Mouse (Mus musculus) hindbrain, embryonic 14.5 days (tissue): Measurements from ENCODE around the gene Rfx3. TPM values are rescaled to one million over a fixed set of nuclear protein-coding genes. Genes with fewer than 3 reads are reported as not detected.

Experiments
- ATAC-seq: fragments of 200-750 bp; cut with Nextera tagmentation; 2 replicates; pipeline ENCODE4 v1.8.0; 2017; ENCODE audit warnings: moderate number of reproducible peaks, mild to moderate bottlenecking, moderate TSS enrichment, moderate library complexity; ENCODE audit not compliant: low FRiP score
- DNase-seq: peaks from one replicate; pipeline ENCODE4 v3.0.0-alpha.2; 2015; ENCODE audit warnings: low spot score
- H3K27ac ChIP-seq: fragments of 300-500 bp; sonication (generic); 2 replicates; pipeline ENCODE4 v1.5.1; 2014; ENCODE audit warnings: mild to moderate bottlenecking, moderate library complexity
- H3K27me3 ChIP-seq: fragments of 300-500 bp; sonication (generic); 2 replicates; pipeline ENCODE4 v1.6.1; 2014; ENCODE audit warnings: mild to moderate bottlenecking, low read length, mixed read lengths; ENCODE audit not compliant: control insufficient read depth, insufficient read depth
- H3K36me3 ChIP-seq: fragments of 300-500 bp; sonication (generic); replicated peaks from 2 replicates; pipeline ENCODE4 v1.6.1; 2014; ENCODE audit not compliant: control insufficient read depth, insufficient read depth
- H3K4me1 ChIP-seq: fragments of 300-500 bp; sonication (generic); replicated peaks from 2 replicates; pipeline ENCODE4 v1.6.1; 2014; ENCODE audit warnings: antibody characterized with exemption, low read length, mixed read lengths; ENCODE audit not compliant: control insufficient read depth, insufficient read depth
- H3K4me2 ChIP-seq: fragments of 300-500 bp; sonication (generic); replicated peaks from 2 replicates; pipeline ENCODE4 v1.6.1; 2014; ENCODE audit warnings: mild to moderate bottlenecking, moderate library complexity
- H3K4me3 ChIP-seq: fragments of 300-500 bp; sonication (generic); replicated peaks from 2 replicates; pipeline ENCODE4 v1.5.1; 2014; ENCODE audit warnings: mild to moderate bottlenecking, low read length
- H3K9ac ChIP-seq: fragments of 300-500 bp; sonication (generic); 2 replicates; pipeline ENCODE4 v1.6.1; 2014
- H3K9me3 ChIP-seq: fragments of 300-500 bp; sonication (generic); 2 replicates; pipeline ENCODE4 v1.6.1; 2016; ENCODE audit warnings: low read length; ENCODE audit not compliant: control insufficient read depth
- WGBS: fragments of 180-500 bp; shearing (Covaris S2); extraction: QIAGEN DNeasy Blood & Tissue Kit; methylation state at CpG from one replicate; pipeline ENCODE4 v1.1.7; 2014; 5-methylcytosine and 5-hydroxymethylcytosine counted together
- polyA plus RNA-seq: library from polyadenylated mRNA; unstranded; fragments of >200 nt; fragmentation: Nextera tagmentation; extraction: Ambion mirVana; gene quantifications from 2 replicates; pipeline ENCODE4 v1.2.1, GENCODE M21; 2014

Rfx3 gene
- polyA plus RNA-seq, 1 experiment from 2014 or later = 27.1 TPM

DNA sequence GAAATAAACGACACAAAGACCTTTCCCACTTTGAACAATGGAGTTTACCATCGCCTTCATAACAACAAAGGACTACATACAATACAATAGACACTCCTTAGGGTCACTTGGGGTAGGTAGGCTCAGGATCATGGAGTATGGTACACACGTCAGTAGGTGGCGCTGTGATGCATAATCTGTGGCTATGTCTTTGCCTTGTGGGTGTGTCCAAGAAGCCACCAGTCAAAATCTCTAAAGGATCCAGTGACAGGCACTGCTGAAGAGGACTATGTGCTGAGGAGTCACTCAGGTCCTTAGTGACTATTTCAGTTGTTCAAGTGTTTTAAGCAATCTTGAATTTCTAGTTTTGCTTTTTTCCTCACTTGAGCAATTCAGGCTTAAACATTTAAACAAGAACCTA lies 230.9 kb downstream of the Rfx3 start:
- ATAC-seq (no peak), DNase-seq (no peak)
- Histone ChIP-seq H3K4me2 (no peak overlapping the region), H3K4me1 (no peaks in the 10 kb centered on the region), H3K4me3 (no peak overlapping the region), H3K9me3 (no peaks in the 10 kb centered on the region), H3K9ac (no peak overlapping the region), H3K27me3 (no peaks in the 10 kb centered on the region), H3K36me3 (peaks cover 22% of the 10 kb centered on the region), H3K27ac (no peak overlapping the region)
- WGBS = 55% methylated on average over 4 of the region's 4 CpGs

DNA sequence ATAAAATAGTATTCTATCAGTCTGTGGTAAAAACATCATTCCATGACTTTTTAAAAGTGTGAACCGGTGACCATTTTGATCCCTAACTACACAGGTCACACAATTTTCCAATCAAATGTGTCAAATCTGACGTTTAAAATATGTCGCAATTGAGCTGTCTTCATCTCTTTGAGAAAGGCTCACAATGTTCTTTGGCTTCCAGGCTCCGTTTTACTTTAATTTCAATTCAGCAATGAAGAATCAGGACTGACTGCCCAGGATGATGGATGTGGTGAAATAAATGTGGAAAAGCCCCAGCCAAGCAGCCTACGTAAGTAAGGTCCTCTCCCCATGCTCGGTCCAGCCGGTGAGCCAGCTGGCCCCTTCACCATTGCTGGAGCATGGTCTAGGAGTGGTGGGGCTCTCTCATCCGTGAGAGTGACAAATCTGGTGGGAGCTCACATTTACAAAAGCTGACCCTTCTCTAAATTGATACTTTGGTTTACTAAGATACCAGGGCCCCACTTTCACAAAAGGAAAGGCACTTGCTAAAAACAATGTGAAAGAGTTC lies 240.2 kb downstream of the Rfx3 start:
- H3K27ac ChIP-seq = no peak overlapping the region
- ATAC-seq (no peak), DNase-seq (no peak)
- 68% methylated on average over 8 of the region's 8 CpGs for WGBS
- H3K36me3 ChIP-seq = peaks cover 29% of the 10 kb centered on the region
- H3K4me3 ChIP-seq = no peak overlapping the region
- no peak overlapping the region for H3K9ac ChIP-seq
- no peaks in the 10 kb centered on the region for H3K9me3 ChIP-seq
- no peaks in the 10 kb centered on the region for H3K27me3 ChIP-seq
- H3K4me2 ChIP-seq = no peak overlapping the region
- H3K4me1 ChIP-seq = no peaks in the 10 kb centered on the region

DNA sequence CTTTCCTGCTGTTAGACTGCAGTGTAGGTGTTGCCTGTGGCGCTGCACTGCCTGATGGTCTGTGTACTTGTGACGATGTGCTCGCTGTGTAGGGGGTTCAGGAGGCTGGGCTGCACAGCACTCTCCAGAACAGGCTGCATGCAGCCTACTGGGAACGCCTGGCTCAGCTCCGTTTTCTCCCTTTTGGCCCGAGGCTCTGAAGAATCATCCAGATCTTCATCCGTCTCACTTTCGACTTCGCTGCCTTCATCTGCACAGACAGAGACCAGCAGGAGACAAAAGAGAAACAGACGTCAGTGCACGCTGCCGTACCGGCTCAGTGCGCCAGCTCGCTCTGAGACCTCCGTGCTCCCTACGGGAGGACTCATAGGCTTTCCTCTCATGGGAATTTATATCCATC lies 242.5 kb downstream of the Rfx3 start:
- Histone ChIP-seq H3K36me3 (peaks cover 41% of the 10 kb centered on the region), H3K4me2 (peak overlapping the region; percentile 21), H3K9me3 (no peaks in the 10 kb centered on the region), H3K4me3 (no peak overlapping the region), H3K27ac (peak overlapping the region; percentile 66), H3K9ac (no peak overlapping the region), H3K27me3 (no peaks in the 10 kb centered on the region), H3K4me1 (no peaks in the 10 kb centered on the region)
- WGBS = 65% methylated on average over 17 of the region's 17 CpGs
- DNase-seq = peak; percentile 41
- peak; percentile 80; the same call in 1 of the 2 replicates for ATAC-seq

DNA sequence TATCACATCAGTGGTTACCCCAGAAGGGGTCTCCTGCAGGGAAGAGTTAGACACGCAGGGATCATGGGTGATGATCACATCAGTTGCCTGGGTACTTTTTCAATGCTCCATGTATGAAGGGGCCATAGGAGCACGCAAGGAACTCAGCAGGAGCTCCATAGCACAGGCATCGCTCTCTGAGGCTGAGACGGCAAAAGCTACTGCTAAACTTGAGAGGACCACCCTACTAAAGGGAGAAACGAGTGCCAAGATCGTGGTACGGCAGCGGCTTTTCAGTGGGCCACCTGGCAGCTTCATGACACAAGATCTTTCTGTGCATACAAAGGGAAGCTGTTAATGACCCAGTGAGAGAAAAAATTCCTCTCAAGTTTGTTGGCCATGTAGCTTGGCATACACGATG lies 250.7 kb downstream of the Rfx3 start:
- H3K4me3 ChIP-seq = no peak overlapping the region
- no peak for ATAC-seq
- no peak overlapping the region for H3K4me2 ChIP-seq
- H3K9ac ChIP-seq = no peak overlapping the region
- H3K36me3 ChIP-seq = peaks cover 16% of the 10 kb centered on the region; the same call in 1 of the 2 replicates
- no peak overlapping the region for H3K27ac ChIP-seq
- no peaks in the 10 kb centered on the region for H3K4me1 ChIP-seq
- no peak for DNase-seq
- 86% methylated on average over 9 of the region's 9 CpGs for WGBS
- H3K27me3 ChIP-seq = no peaks in the 10 kb centered on the region
- H3K9me3 ChIP-seq = no peaks in the 10 kb centered on the region

DNA sequence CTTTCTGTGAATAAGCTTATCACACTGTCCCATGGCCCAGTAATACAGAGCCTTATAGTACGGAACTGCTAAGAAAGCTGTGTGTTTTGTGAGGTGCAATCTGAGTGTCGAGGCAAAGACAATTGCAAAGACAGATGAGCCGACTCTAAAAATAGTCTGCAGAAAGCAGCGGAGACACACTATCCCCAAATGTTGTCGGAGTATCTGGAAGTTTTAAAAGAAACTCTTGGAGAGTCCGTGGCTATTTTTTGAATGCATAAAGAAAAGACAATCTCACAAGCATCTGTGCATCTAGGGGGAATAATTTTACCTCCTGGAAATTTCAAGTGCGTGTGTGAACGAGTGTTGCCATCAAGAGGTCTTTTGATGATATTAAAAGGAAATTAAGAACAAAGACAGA lies 251.6 kb downstream of the Rfx3 start:
- ATAC-seq = no peak
- H3K27ac ChIP-seq = no peak overlapping the region
- no peak overlapping the region for H3K4me3 ChIP-seq
- no peak overlapping the region for H3K9ac ChIP-seq
- no peak for DNase-seq
- WGBS = 82% methylated on average over 8 of the region's 8 CpGs
- H3K9me3 ChIP-seq = no peaks in the 10 kb centered on the region
- H3K27me3 ChIP-seq = no peaks in the 10 kb centered on the region
- H3K4me2 ChIP-seq = no peak overlapping the region
- H3K36me3 ChIP-seq = peaks cover 8% of the 10 kb centered on the region; the same call in 1 of the 2 replicates
- H3K4me1 ChIP-seq = no peaks in the 10 kb centered on the region

DNA sequence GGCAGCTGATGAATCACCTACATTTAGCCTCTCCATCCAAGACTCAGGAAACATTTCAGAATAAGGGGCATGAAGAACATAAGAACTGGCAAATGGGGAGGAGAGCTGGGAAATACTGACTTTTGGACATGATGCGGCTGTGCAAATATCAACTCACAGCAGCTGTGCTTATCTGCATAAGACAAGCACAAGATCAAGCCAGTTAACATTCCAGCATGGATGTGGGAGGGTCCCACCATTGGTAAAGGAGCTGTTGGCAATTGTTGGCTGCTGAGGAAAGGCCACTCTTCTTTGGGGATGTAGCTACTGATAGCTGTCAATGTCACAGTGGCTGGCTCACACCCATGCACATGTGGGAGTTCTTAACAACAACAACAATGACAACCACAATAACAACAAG lies 263.7 kb downstream of the Rfx3 start:
- H3K4me1 ChIP-seq = no peaks in the 10 kb centered on the region
- DNase-seq (no peak), ATAC-seq (no peak)
- H3K4me3 ChIP-seq = no peak overlapping the region
- H3K9ac ChIP-seq = no peak overlapping the region
- H3K9me3 ChIP-seq = no peaks in the 10 kb centered on the region
- no peak overlapping the region for H3K27ac ChIP-seq
- no peaks in the 10 kb centered on the region for H3K27me3 ChIP-seq
- WGBS = 96% methylated on average over 1 of the region's 1 CpGs
- no peaks in the 10 kb centered on the region for H3K36me3 ChIP-seq
- H3K4me2 ChIP-seq = no peak overlapping the region

DNA sequence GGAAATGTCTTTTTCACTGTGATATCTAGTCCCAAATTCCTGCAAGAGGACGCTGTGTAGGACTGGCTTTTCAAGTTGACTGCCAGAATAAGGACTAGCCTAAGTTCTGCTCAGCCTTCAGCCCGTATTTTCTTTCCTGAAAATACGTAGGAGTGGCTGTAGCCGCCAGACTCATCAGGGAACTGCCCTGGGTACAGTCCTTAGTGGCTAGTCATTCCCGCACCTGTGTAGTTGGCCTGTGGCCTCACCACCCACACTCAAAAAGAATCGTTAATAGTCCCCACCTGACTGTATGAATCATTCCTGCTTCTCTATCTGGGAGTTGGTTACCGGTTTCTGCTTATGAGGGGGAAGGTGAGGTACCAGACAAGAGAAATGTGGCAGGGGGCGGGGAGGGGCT lies 272.1 kb downstream of the Rfx3 start:
- no peak for ATAC-seq
- Histone ChIP-seq H3K4me3 (no peak overlapping the region), H3K9ac (no peak overlapping the region), H3K4me1 (no peaks in the 10 kb centered on the region), H3K27ac (no peak overlapping the region), H3K9me3 (no peaks in the 10 kb centered on the region), H3K36me3 (no peaks in the 10 kb centered on the region), H3K4me2 (no peak overlapping the region), H3K27me3 (no peaks in the 10 kb centered on the region)
- WGBS = 78% methylated on average over 8 of the region's 8 CpGs
- no peak for DNase-seq

DNA sequence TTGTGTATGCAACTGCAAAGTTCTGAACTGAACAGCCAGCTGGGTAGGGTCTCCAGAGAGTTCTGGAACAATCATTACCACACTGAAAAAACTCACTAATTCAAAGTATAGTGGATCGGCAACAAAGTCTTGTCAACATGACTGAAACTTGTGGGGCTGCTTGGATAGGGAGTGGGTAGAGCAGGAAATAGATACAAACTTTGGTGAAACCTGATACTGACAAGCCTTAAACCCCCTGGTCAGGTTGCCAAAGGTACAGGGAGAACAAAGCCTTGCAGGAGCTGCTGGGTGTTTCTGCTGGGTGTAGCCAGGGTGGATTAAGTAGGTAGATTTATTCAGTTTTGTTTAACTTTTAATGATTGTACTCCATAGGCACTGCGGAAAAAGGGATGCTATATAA lies 274.4 kb downstream of the Rfx3 start:
- ATAC-seq (no peak), DNase-seq (no peak)
- no peak overlapping the region for H3K4me2 ChIP-seq
- no peak overlapping the region for H3K4me3 ChIP-seq
- WGBS = 92% methylated on average over 2 of the region's 2 CpGs
- no peak overlapping the region for H3K9ac ChIP-seq
- H3K4me1 ChIP-seq = no peaks in the 10 kb centered on the region
- H3K9me3 ChIP-seq = no peaks in the 10 kb centered on the region
- H3K27me3 ChIP-seq = no peaks in the 10 kb centered on the region
- H3K27ac ChIP-seq = no peak overlapping the region
- no peaks in the 10 kb centered on the region for H3K36me3 ChIP-seq

DNA sequence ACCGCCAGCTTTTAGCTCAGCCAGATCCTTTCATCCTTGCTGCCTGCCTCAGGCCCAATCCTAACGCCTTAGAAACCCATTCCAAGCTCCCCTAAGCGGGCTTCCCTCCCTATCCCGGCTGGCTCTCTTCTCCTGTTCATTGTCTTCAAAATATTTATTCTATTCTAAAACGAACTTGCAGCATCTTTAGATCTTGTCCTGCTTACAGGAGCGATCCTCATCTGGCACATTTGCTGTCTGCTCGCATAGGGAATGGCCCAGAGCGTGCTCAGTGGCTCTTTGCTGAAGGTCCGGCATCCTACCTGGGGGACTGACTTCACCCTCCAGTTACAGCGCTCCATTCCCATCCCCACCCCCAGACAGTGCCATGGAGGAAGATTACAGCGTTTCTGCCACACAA lies 292.0 kb downstream of the Rfx3 start:
- Histone ChIP-seq H3K4me1 (no peaks in the 10 kb centered on the region), H3K36me3 (no peaks in the 10 kb centered on the region), H3K9me3 (no peaks in the 10 kb centered on the region), H3K9ac (no peak overlapping the region), H3K4me3 (no peak overlapping the region), H3K27ac (no peak overlapping the region), H3K27me3 (no peaks in the 10 kb centered on the region), H3K4me2 (no peak overlapping the region)
- DNase-seq (no peak), ATAC-seq (no peak)
- 74% methylated on average over 11 of the region's 11 CpGs for WGBS

DNA sequence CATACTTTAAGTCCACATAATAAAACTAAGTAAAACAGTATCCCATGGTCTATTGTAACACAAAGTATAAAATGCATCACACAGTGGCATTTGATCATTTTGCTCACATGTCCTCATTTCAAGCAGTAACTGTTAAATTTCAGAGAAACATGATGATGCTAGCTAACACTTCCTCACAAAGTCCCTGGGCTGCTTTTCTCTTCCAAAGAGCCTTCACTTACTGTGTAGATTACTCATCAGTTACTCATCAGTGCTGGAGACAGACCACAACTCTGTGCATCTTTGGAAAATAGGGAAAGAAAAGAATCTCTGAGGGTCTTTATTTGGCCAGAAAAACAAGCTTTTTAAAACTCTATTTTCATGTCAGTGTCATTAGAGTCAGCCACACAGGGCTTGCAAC lies 294.7 kb downstream of the Rfx3 start:
- Histone ChIP-seq H3K36me3 (no peaks in the 10 kb centered on the region), H3K4me3 (no peak overlapping the region), H3K4me1 (no peaks in the 10 kb centered on the region), H3K4me2 (no peak overlapping the region), H3K27ac (no peak overlapping the region), H3K9me3 (no peaks in the 10 kb centered on the region), H3K9ac (no peak overlapping the region), H3K27me3 (no peaks in the 10 kb centered on the region)
- ATAC-seq = no peak
- DNase-seq = no peak
